Mouse (Mus musculus): ENCODE measurements around the gene Hmga2. TPM values are rescaled to one million over a fixed set of nuclear protein-coding genes. Genes with fewer than 3 reads are reported as not detected.
A peak's percentile ranks its signal among the peaks of the same experiment; 100 is the strongest.

Gene Hmga2
- polyA plus RNA-seq, 1 experiment: 7.0 TPM

DNA sequence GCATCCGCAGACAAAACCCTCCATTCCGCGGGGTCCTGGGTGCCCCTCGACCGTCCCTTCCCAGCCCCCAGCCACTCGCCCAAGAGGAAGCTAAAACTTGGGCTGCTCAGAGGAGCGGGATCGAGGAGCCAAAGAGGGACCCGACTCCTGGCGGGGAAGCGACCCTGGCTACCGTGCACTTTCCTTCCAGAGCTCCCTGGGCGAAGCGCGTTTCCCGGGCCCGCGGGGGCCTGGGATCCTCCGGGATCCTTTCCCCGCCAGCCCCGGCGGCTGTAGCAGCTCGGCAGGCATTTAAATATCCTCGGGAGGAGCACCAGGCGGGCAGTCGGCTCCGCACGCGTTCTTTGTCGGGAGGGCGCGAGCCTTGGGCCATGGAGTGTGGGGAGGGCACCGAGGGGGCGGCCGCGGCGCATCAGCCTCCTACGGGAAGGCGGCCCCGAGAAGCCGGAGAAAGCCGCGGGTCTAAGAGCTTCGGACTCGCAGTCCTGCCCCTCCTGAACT, 1.2 kb downstream of the Hmga2 start:
- H3K4me1 ChIP-seq: peaks cover 40% of the 10 kb centered on the region
- H3K4me3 ChIP-seq (replicated peaks): peak overlapping the region; percentile 95
- peaks cover under 1% of the 10 kb centered on the region for H3K36me3 ChIP-seq (replicated peaks; ENCODE audit: low read length)
- peaks cover 41% of the 10 kb centered on the region for H3K27me3 ChIP-seq (replicated peaks)
- TF ChIP-seq FLI1 (IDR thresholded peaks at IDR 0.05; ENCODE audit: low read length) (no peak), GATA1 (IDR thresholded peaks at IDR 0.05; ENCODE audit: borderline replicate concordance, low read length) (no peak)
- H3K9me3 ChIP-seq: no peaks in the 10 kb centered on the region

GRCm38 (mm10) chr10:120474301-120474700, 2.0 kb downstream of the Hmga2 start:
- Histone ChIP-seq H3K4me1 (peaks cover 43% of the 10 kb centered on the region), H3K4me3 (replicated peaks) (peak overlapping the region; percentile 95), H3K36me3 (replicated peaks; ENCODE audit: low read length) (peaks cover 7% of the 10 kb centered on the region), H3K27me3 (replicated peaks) (peaks cover 41% of the 10 kb centered on the region), H3K9me3 (no peaks in the 10 kb centered on the region)
- TF ChIP-seq GATA1 (IDR thresholded peaks at IDR 0.05; ENCODE audit: borderline replicate concordance, low read length): no peak
- TF ChIP-seq FLI1 (IDR thresholded peaks at IDR 0.05; ENCODE audit: low read length): no peak

DNA sequence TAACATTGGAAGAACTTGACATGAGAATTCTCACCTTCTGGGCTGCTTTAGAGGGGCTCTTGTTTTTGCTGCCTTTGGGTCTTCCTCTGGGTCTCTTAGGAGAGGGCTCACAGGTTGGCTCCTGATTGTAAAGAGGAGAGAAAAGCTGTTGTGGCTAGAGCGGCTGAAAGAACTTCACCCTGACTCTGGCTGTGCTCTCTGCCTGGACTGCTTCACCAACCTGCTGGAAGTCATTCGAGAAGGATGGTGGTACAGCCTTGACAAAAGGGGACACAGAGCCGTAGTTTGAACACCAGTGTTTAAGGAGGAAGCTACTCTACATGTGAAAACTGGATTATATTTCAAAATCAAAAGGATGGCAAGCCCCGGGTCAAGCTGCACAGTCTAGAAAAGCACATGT, 3.1 kb downstream of the Hmga2 start:
- Histone ChIP-seq H3K4me1 (peaks cover 43% of the 10 kb centered on the region), H3K9me3 (no peaks in the 10 kb centered on the region), H3K27me3 (replicated peaks) (peaks cover 39% of the 10 kb centered on the region), H3K4me3 (replicated peaks) (no peak overlapping the region), H3K36me3 (replicated peaks; ENCODE audit: low read length) (peaks cover 12% of the 10 kb centered on the region)
- TF ChIP-seq GATA1 (IDR thresholded peaks at IDR 0.05; ENCODE audit: borderline replicate concordance, low read length): no peak
- TF ChIP-seq FLI1 (IDR thresholded peaks at IDR 0.05; ENCODE audit: low read length): no peak

DNA sequence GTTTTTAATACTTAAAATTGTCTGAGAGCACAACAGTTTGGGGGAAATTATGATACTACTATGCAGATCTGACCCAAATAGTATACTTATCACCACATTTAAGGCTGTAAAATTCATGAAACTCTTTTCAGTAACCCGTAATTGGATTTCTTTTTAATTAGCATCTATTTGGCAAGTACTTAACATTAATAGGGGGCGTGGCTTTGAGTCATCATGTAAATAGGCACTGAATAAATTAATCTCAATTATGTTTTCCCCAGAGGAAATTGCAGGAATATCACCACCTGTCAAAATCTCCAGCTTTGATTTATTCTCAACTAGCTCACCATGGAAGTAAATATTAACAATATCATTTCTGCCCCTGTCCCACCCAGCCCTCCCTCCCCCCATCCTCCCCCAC, 3.7 kb downstream of the Hmga2 start:
- Histone ChIP-seq H3K4me1 (peaks cover 37% of the 10 kb centered on the region), H3K27me3 (replicated peaks) (peaks cover 34% of the 10 kb centered on the region), H3K9me3 (no peaks in the 10 kb centered on the region), H3K36me3 (replicated peaks; ENCODE audit: low read length) (peaks cover 12% of the 10 kb centered on the region), H3K4me3 (replicated peaks) (no peak overlapping the region)
- no peak for TF ChIP-seq FLI1 (IDR thresholded peaks at IDR 0.05; ENCODE audit: low read length)
- no peak for TF ChIP-seq GATA1 (IDR thresholded peaks at IDR 0.05; ENCODE audit: borderline replicate concordance, low read length)

DNA sequence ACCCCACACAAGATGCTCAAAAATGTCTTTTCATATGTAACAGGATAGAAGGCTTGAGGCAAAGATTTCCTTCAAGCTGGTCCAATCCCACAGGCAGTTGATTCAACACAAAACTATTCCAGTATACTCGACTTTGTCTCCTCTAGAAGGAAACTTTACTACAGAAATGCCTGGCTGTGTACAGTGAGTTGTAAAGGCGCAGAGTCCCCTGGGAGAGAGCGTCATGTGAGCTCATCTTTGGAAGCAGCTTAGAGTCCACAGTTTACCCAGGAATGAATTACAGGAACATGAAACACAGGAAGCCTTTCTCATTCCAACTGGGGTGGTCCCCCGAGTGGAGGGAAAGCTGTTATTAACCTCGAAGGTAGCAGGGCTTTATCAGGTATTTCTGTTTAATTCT, 11.1 kb downstream of the Hmga2 start:
- TF ChIP-seq GATA1 (IDR thresholded peaks at IDR 0.05; ENCODE audit: borderline replicate concordance, low read length): no peak
- TF ChIP-seq FLI1 (IDR thresholded peaks at IDR 0.05; ENCODE audit: low read length): no peak
- H3K27me3 ChIP-seq (replicated peaks): no peaks in the 10 kb centered on the region
- peaks cover 25% of the 10 kb centered on the region for H3K36me3 ChIP-seq (replicated peaks; ENCODE audit: low read length)
- peaks cover 48% of the 10 kb centered on the region for H3K4me1 ChIP-seq
- H3K9me3 ChIP-seq: no peaks in the 10 kb centered on the region
- H3K4me3 ChIP-seq (replicated peaks): no peak overlapping the region

- H3K9me3 ChIP-seq: no peaks in the 10 kb centered on the region
- TF ChIP-seq GATA1 (IDR thresholded peaks at IDR 0.05; ENCODE audit: borderline replicate concordance, low read length) (no peak), FLI1 (IDR thresholded peaks at IDR 0.05; ENCODE audit: low read length) (no peak)
- peak overlapping the region; percentile 85 for H3K4me3 ChIP-seq (replicated peaks)
- H3K4me1 ChIP-seq: peaks cover 75% of the 10 kb centered on the region
- H3K27me3 ChIP-seq (replicated peaks): no peaks in the 10 kb centered on the region
- peaks cover 10% of the 10 kb centered on the region for H3K36me3 ChIP-seq (replicated peaks; ENCODE audit: low read length)
These were observed 14.5 kb downstream of the Hmga2 start for GRCm38 (mm10) chr10:120461769-120462168.

DNA sequence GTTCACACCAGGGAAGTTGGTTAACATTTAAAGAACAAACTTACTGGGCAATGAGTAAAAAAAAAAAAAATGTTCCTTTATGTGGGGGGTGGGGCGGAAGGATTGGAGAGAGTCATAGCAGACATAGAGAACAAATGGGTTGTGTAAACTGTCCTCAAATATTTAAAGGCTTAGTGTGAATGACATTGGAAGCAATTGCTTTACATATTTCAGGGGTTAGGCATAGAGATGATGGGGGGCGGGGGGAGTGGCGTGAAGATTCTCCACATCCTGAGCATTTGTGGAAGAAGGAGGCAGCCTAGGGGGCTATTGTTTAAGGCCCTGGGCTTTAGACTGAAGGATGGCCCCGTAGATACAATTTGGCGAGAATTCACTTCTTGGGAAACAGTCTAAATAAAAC, 15.0 kb downstream of the Hmga2 start:
- no peak overlapping the region for H3K4me3 ChIP-seq (replicated peaks)
- no peaks in the 10 kb centered on the region for H3K27me3 ChIP-seq (replicated peaks)
- H3K4me1 ChIP-seq: peaks cover 80% of the 10 kb centered on the region
- H3K9me3 ChIP-seq: no peaks in the 10 kb centered on the region
- TF ChIP-seq GATA1 (IDR thresholded peaks at IDR 0.05; ENCODE audit: borderline replicate concordance, low read length) (no peak), FLI1 (IDR thresholded peaks at IDR 0.05; ENCODE audit: low read length) (no peak)
- peaks cover 7% of the 10 kb centered on the region for H3K36me3 ChIP-seq (replicated peaks; ENCODE audit: low read length)

DNA sequence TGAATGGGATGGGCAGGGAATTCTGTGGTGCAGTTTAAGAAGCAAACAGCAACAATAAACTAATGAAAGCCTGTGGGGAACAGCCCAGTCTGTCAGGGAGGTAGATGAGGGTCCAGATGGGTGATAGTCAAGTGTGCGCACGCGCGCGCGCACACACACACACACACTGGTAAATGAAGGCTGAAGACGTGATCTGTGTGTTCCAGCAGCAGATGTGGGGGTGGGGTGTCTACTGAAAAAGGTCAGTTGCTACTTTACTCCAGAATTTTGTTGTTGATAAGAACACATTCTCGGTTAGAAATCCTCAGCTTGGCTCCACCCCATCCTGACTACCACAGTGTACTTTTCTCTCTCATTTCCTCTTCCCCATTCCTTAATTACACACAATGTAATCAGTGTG, 17.4 kb downstream of the Hmga2 start:
- Histone ChIP-seq H3K4me3 (replicated peaks) (no peak overlapping the region), H3K27me3 (replicated peaks) (no peaks in the 10 kb centered on the region), H3K9me3 (no peaks in the 10 kb centered on the region), H3K4me1 (peaks cover 81% of the 10 kb centered on the region), H3K36me3 (replicated peaks; ENCODE audit: low read length) (peaks cover 14% of the 10 kb centered on the region)
- TF ChIP-seq FLI1 (IDR thresholded peaks at IDR 0.05; ENCODE audit: low read length): no peak
- no peak for TF ChIP-seq GATA1 (IDR thresholded peaks at IDR 0.05; ENCODE audit: borderline replicate concordance, low read length)

DNA sequence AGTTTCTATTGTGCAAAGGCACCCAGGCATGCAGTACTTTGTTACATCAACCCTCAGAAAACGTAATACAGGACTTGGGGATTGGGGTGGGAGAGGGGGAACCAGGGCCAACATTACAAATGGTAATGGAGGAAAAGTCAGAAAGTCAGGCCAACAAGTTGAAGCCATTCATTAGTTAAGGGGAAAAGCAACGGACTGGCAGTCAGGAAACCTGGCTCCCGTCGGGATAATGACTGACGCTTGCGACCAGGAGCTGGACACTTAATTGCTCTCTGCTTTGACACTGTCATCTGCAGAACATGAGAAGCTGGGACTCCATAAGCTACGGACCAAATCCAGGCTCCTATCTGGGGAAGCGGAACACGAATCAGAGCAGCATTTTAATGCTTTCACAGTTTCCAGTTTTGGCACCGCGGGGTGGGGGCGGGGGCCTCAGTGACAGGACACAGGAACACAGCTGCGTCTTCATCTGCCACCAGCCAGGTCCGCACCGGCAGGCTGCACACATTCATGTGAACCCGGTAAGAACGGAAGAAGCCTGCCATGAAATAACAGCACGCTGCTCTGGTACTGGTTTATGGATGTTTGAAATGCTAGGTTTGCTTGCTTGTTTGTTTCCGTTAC, 26.5 kb downstream of the Hmga2 start:
- Histone ChIP-seq H3K4me1 (peaks cover 42% of the 10 kb centered on the region), H3K36me3 (replicated peaks; ENCODE audit: low read length) (peaks cover 29% of the 10 kb centered on the region), H3K27me3 (replicated peaks) (no peaks in the 10 kb centered on the region), H3K4me3 (replicated peaks) (no peak overlapping the region), H3K9me3 (peaks cover 4% of the 10 kb centered on the region; the same call in 1 of the 2 replicates)
- TF ChIP-seq GATA1 (IDR thresholded peaks at IDR 0.05; ENCODE audit: borderline replicate concordance, low read length) (no peak), FLI1 (IDR thresholded peaks at IDR 0.05; ENCODE audit: low read length) (no peak)

GRCm38 (mm10) chr10:120446799-120447198, 29.5 kb downstream of the Hmga2 start:
- peaks cover 4% of the 10 kb centered on the region; the same call in 1 of the 2 replicates for H3K9me3 ChIP-seq
- peaks cover 45% of the 10 kb centered on the region for H3K4me1 ChIP-seq
- peaks cover 30% of the 10 kb centered on the region for H3K36me3 ChIP-seq (replicated peaks; ENCODE audit: low read length)
- no peak overlapping the region for H3K4me3 ChIP-seq (replicated peaks)
- H3K27me3 ChIP-seq (replicated peaks): no peaks in the 10 kb centered on the region
- TF ChIP-seq GATA1 (IDR thresholded peaks at IDR 0.05; ENCODE audit: borderline replicate concordance, low read length): no peak
- no peak for TF ChIP-seq FLI1 (IDR thresholded peaks at IDR 0.05; ENCODE audit: low read length)
